In the genomic region with DNA sequence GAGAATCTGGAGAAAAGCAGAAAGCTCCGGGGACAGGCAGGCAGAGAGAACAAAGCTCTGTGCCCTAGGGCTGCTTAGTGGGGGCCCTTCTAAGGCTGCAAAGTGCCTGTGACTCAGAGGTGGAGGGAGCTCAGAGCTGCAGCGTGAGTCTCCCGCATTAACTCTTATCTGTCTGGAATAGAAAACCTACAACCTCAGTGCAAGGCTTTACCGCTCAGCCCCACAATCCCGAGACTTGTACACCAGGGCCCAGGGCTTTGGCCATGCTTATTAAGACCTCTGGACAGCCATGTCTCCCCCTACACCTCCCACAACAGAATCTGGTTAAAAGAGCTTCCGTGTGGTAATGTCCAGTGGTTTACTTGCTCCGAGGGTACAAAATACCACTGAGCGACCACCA, we compare ENCODE assay signal across 8 mouse cellular contexts. TPM values are rescaled to one million over a fixed set of nuclear protein-coding genes. Genes with fewer than 3 reads are reported as not detected.
DNase-seq lines count a peak whose midpoint lies in the region; ATAC-seq lines count a peak whose summit lies in the region.

No protein-coding gene starts in this region.

- no peak for DNase-seq in liver, embryonic 11.5 days (ENCODE audit: low spot score)
- no peak for DNase-seq in liver
- DNase-seq in embryonic facial prominence, embryonic 11.5 days (ENCODE audit: low spot score): peak; percentile 26
- DNase-seq in retina, postnatal 1 day: peak; percentile 27
- no peak for DNase-seq in cerebellum, postnatal 25 days
- no peak for DNase-seq in cerebellum, postnatal 4 days (ENCODE audit: low spot score in 2 of 2)

- H3K36me3 ChIP-seq in liver, embryonic 11.5 days (ENCODE audit: control insufficient read depth, insufficient read depth, low read length): no peaks in the 10 kb centered on the region
- no peaks in the 10 kb centered on the region for H3K36me3 ChIP-seq in embryonic facial prominence, embryonic 11.5 days (replicated peaks; ENCODE audit: control insufficient read depth, insufficient read depth, low read depth, low read length)
- no peaks in the 10 kb centered on the region for H3K36me3 ChIP-seq in limb, embryonic 12.5 days

- peaks cover 54% of the 10 kb centered on the region for H3K27me3 ChIP-seq in liver, embryonic 11.5 days (replicated peaks; ENCODE audit: control insufficient read depth, insufficient read depth, low read length)
- peaks cover 16% of the 10 kb centered on the region for H3K27me3 ChIP-seq in embryonic facial prominence, embryonic 11.5 days (ENCODE audit: control insufficient read depth, insufficient read depth, low read length)
- H3K27me3 ChIP-seq in limb, embryonic 12.5 days: peaks cover 54% of the 10 kb centered on the region

- H3K4me3 ChIP-seq in liver, embryonic 11.5 days (ENCODE audit: low read depth, low read length): peak overlapping the region; percentile 64
- H3K4me3 ChIP-seq in embryonic facial prominence, embryonic 11.5 days (ENCODE audit: low read depth, low read length): peak overlapping the region; percentile 59
- H3K4me3 ChIP-seq in limb, embryonic 12.5 days (replicated peaks): peak overlapping the region; percentile 65

- no peak for ATAC-seq in liver, embryonic 11.5 days (replicated peaks; ENCODE audit: low FRiP score)
- no peak for ATAC-seq in embryonic facial prominence, embryonic 11.5 days (replicated peaks; ENCODE audit: insufficient number of reproducible peaks, low FRiP score, low TSS enrichment, low read depth)
- no peak for ATAC-seq in limb, embryonic 12.5 days (ENCODE audit: insufficient number of reproducible peaks, insufficient read depth, low FRiP score, low TSS enrichment, low read depth)
- ATAC-seq in frontal cortex, adult (ENCODE audit: low TSS enrichment): no peak

- H3K9ac ChIP-seq in liver, embryonic 11.5 days (ENCODE audit: low read depth, low read length): no peak overlapping the region
- H3K9ac ChIP-seq in embryonic facial prominence, embryonic 11.5 days (replicated peaks; ENCODE audit: low read length): peak overlapping the region; percentile 15
- no peak overlapping the region for H3K9ac ChIP-seq in limb, embryonic 12.5 days (replicated peaks)

- H3K9me3 ChIP-seq in liver, embryonic 11.5 days (ENCODE audit: control insufficient read depth, low read length): no peaks in the 10 kb centered on the region
- H3K9me3 ChIP-seq in embryonic facial prominence, embryonic 11.5 days (replicated peaks; ENCODE audit: control insufficient read depth, low read length): no peaks in the 10 kb centered on the region
- H3K9me3 ChIP-seq in limb, embryonic 12.5 days: no peaks in the 10 kb centered on the region

- H3K4me2 ChIP-seq in liver, embryonic 11.5 days: peak overlapping the region; percentile 84
- peak overlapping the region; percentile 95 for H3K4me2 ChIP-seq in embryonic facial prominence, embryonic 11.5 days (ENCODE audit: low read depth, low read length)
- peak overlapping the region; percentile 95 for H3K4me2 ChIP-seq in limb, embryonic 12.5 days

- 4% methylated on average over 8 of the region's 8 CpGs for WGBS in liver, embryonic 11.5 days
- under 1% methylated on average over 8 of the region's 8 CpGs for WGBS in embryonic facial prominence, embryonic 11.5 days
- WGBS in limb, embryonic 12.5 days: 4% methylated on average over 8 of the region's 8 CpGs

- H3K4me1 ChIP-seq in liver, embryonic 11.5 days (replicated peaks; ENCODE audit: control insufficient read depth, insufficient read depth, low read length): no peaks in the 10 kb centered on the region; the same call in 1 of the 2 replicates
- no peaks in the 10 kb centered on the region for H3K4me1 ChIP-seq in embryonic facial prominence, embryonic 11.5 days (ENCODE audit: control insufficient read depth, insufficient read depth, low read length)
- 0 out of 2 replicates have a peak, but pooled peaks cover 10% of the 10 kb centered on the region for H3K4me1 ChIP-seq in limb, embryonic 12.5 days (replicated peaks)

- H3K27ac ChIP-seq in liver, embryonic 11.5 days (ENCODE audit: low read depth, low read length): no peak overlapping the region
- H3K27ac ChIP-seq in embryonic facial prominence, embryonic 11.5 days (replicated peaks; ENCODE audit: low read depth, low read length): no peak overlapping the region
- no peak overlapping the region for H3K27ac ChIP-seq in limb, embryonic 12.5 days

RNA-seq across cellular contexts. Expression of gene Cpne2, which starts 0.8 kb away (rescaled TPM):
- polyA plus RNA-seq in liver, embryonic 11.5 days (2014; fragmentation: Nextera tagmentation; extraction: Ambion mirVana): 7.8 and 8.4 TPM in 2 replicates
- 6.9 and 8.8 TPM in 2 replicates for polyA plus RNA-seq in embryonic facial prominence, embryonic 11.5 days (2014; fragmentation: Nextera tagmentation; extraction: Ambion mirVana)
- polyA plus RNA-seq in limb, embryonic 12.5 days (2016; fragmentation: Nextera tagmentation; extraction: Ambion mirVana): 6.9 and 7.0 TPM in 2 replicates

Comparison
In these comparisons a context has a peak if more than half of its experiments do, and no peak if none do; other contexts are left out.
1. DNase-seq: peak in embryonic facial prominence, embryonic 11.5 days (single experiment) and retina, postnatal 1 day (single experiment); none in liver, embryonic 11.5 days (single experiment), liver (single experiment), cerebellum, postnatal 25 days (0 of 2) and cerebellum, postnatal 4 days (0 of 2).
2. Peak in every context shown above with its lines, with median percentiles within 50 percentile points of each other: H3K4me2 ChIP-seq and H3K4me3 ChIP-seq.